Comparison of ENCODE assay signal across 11 mouse cellular contexts in the genomic region with DNA sequence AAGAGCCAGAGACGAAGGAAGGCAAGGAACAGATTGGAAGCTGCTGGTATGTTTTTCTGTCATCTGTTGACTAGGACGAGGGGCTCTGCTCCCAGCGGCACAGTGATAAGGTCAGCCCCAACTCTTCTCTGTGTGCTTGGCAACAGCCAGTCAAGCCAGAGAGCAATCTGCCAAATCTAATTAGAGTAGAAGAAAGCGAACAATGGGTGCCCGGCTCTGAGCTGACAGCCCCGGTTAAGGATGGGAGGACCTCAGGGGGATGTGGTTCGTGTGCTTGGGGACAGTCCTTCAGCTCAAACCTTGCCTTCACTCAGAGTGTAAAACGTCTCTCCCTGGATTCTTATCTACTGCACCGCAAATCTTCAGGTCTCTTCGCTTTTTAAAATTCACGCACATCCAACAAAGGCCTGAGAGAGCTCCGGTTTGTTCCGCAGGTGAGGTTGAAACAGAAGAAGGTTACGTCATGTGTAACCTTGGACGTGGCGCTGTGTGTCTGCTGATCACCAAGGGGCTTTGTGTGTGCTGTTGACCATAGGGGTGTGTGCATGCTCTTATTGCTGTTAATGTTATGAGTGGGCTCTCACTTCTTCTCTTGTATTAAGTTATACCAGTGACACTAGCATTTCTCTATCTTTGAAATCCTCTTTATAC. TPM values are rescaled to one million over a fixed set of nuclear protein-coding genes. Genes with fewer than 3 reads are reported as not detected.
DNase-seq lines count a peak whose midpoint lies in the region; ATAC-seq and TF ChIP-seq lines count a peak whose summit lies in the region.
"Had no signal": no experiment of that assay in that cellular context is flagged by ENCODE, and none has a peak within 500 bp of the region (broad histone marks: within the 10 kb centered on the region; RNA-seq: fewer than 3 reads in every experiment).

No protein-coding gene starts in this region.

- intact Hi-C loops in heart, postnatal 36 days (cut with DNase I), result no loop called here

- no peak for ATAC-seq in heart, postnatal 0 days (ENCODE audit: insufficient read depth, low read depth)
- ATAC-seq in neural tube, embryonic 12.5 days (ENCODE audit: low FRiP score, low read depth), result peak; percentile 69
- ATAC-seq: Patski had no signal

- H3K27ac ChIP-seq in heart, postnatal 0 days (ENCODE audit: low read depth), result peak overlapping the region; percentile 67
- H3K27ac ChIP-seq in hindbrain, embryonic 10.5 days, result peak overlapping the region; percentile 95
- peak overlapping the region; percentile 74 for H3K27ac ChIP-seq in neural tube, embryonic 12.5 days
- H3K27ac ChIP-seq: limb, embryonic 12.5 days had no signal

- peaks cover 19% of the 10 kb centered on the region for H3K4me1 ChIP-seq in heart, postnatal 0 days (ENCODE audit: control insufficient read depth, insufficient read depth)
- peaks cover 91% of the 10 kb centered on the region for H3K4me1 ChIP-seq in hindbrain, embryonic 10.5 days (replicated peaks)
- peaks cover 49% of the 10 kb centered on the region for H3K4me1 ChIP-seq in neural tube, embryonic 12.5 days

- no peak for DNase-seq in heart, postnatal 0 days (ENCODE audit: low spot score)
- DNase-seq in heart, postnatal 36 days, result no peak
- DNase-seq in embryo, embryonic 10.5 days (ENCODE audit: low spot score), result peak; percentile 83
- peak; percentile 80 for DNase-seq in hindbrain, embryonic 10.5 days (ENCODE audit: low spot score)
- no peak for DNase-seq in kidney, postnatal 10 days
- DNase-seq in left cerebral cortex, adult 11 months (ENCODE audit: low spot score), result no peak
- no peak for DNase-seq in ovary, postnatal 10 days (ENCODE audit: low spot score)

- TF ChIP-seq EP300 in heart, postnatal 0 days (IDR thresholded peaks at IDR 0.05; ENCODE audit: low read depth), result no peak

- no peaks in the 10 kb centered on the region for H3K36me3 ChIP-seq in heart, postnatal 0 days (replicated peaks; ENCODE audit: control insufficient read depth, insufficient read depth, low read length)
- peaks cover under 1% of the 10 kb centered on the region; the same call in 1 of the 2 replicates for H3K36me3 ChIP-seq in hindbrain, embryonic 10.5 days
- no peaks in the 10 kb centered on the region for H3K36me3 ChIP-seq in neural tube, embryonic 12.5 days
- H3K36me3 ChIP-seq: limb, embryonic 12.5 days had no signal

- no peaks in the 10 kb centered on the region for H3K27me3 ChIP-seq in heart, postnatal 0 days (ENCODE audit: control insufficient read depth, insufficient read depth, low read length)
- no peaks in the 10 kb centered on the region for H3K27me3 ChIP-seq in hindbrain, embryonic 10.5 days (ENCODE audit: insufficient read depth, poor library complexity, severe bottlenecking)
- no peaks in the 10 kb centered on the region for H3K27me3 ChIP-seq in neural tube, embryonic 12.5 days (replicated peaks)
- H3K27me3 ChIP-seq: limb, embryonic 12.5 days; Patski had no signal

- H3K4me3 ChIP-seq in heart, postnatal 0 days (ENCODE audit: low read depth, low read length), result peak overlapping the region; percentile 3; the same call in 1 of the 2 replicates
- H3K4me3 ChIP-seq in hindbrain, embryonic 10.5 days, result peak overlapping the region; percentile 59
- peak overlapping the region; percentile 31 for H3K4me3 ChIP-seq in neural tube, embryonic 12.5 days
- H3K4me3 ChIP-seq: limb, embryonic 12.5 days; megakaryocyte, embryonic 14.5 days had no signal

- TF ChIP-seq CTCF in heart, postnatal 0 days (IDR thresholded peaks at IDR 0.05; ENCODE audit: low read depth), result no peak

- H3K9me3 ChIP-seq in heart, postnatal 0 days (replicated peaks; ENCODE audit: control insufficient read depth, low read length), result no peaks in the 10 kb centered on the region
- H3K9me3 ChIP-seq in hindbrain, embryonic 10.5 days, result no peaks in the 10 kb centered on the region
- no peaks in the 10 kb centered on the region for H3K9me3 ChIP-seq in neural tube, embryonic 12.5 days
- H3K9me3 ChIP-seq: limb, embryonic 12.5 days; megakaryocyte, embryonic 14.5 days had no signal

- 35% methylated on average over 16 of the region's 16 CpGs for WGBS in heart, postnatal 0 days
- WGBS in hindbrain, embryonic 10.5 days, result 26% methylated on average over 16 of the region's 16 CpGs
- 22% methylated on average over 16 of the region's 16 CpGs for WGBS in neural tube, embryonic 12.5 days

- H3K4me2 ChIP-seq in heart, postnatal 0 days (ENCODE audit: low read depth, low read length), result peak overlapping the region; percentile 37
- peak overlapping the region; percentile 71 for H3K4me2 ChIP-seq in neural tube, embryonic 12.5 days (replicated peaks)
- H3K4me2 ChIP-seq: limb, embryonic 12.5 days had no signal

- H3K9ac ChIP-seq in heart, postnatal 0 days (replicated peaks; ENCODE audit: low read depth, low read length), result no peak overlapping the region
- peak overlapping the region; percentile 80 for H3K9ac ChIP-seq in neural tube, embryonic 12.5 days
- H3K9ac ChIP-seq: limb, embryonic 12.5 days had no signal

RNA-seq across cellular contexts. Expression of gene Tuba1a, which starts 30.1 kb away (rescaled TPM):
- total RNA-seq in heart, postnatal 0 days (2014; rRNA removed; ENCODE audit: low replicate concordance), result 1,016 and 1,136 TPM in 2 replicates
- polyA plus RNA-seq in heart, postnatal 0 days (2015; fragmentation: Nextera tagmentation; extraction: Ambion mirVana), result 404 and 408 TPM in 2 replicates
- total RNA-seq in heart, postnatal 36 days (2021), result 10 to 100 TPM; 73.0 to 74.5 TPM
- 4,838 and 8,764 TPM in 2 replicates for polyA plus RNA-seq in hindbrain, embryonic 10.5 days (2016; fragmentation: Nextera tagmentation; extraction: Ambion mirVana)
- polyA plus RNA-seq in neural tube, embryonic 12.5 days (2016; fragmentation: Nextera tagmentation; extraction: Ambion mirVana), result 10,701 and 10,796 TPM in 2 replicates

RNA-seq across cellular contexts. Expression of gene Gm49450, which starts 30.2 kb away (rescaled TPM):
- total RNA-seq in heart, postnatal 0 days (2014; rRNA removed; ENCODE audit: low replicate concordance), result 78.3 and 158 TPM in 2 replicates
- polyA plus RNA-seq in heart, postnatal 0 days (2015; fragmentation: Nextera tagmentation; extraction: Ambion mirVana), result not detected in 2 replicates
- total RNA-seq in heart, postnatal 36 days (2021), result not detected
- not detected in 2 replicates for polyA plus RNA-seq in hindbrain, embryonic 10.5 days (2016; fragmentation: Nextera tagmentation; extraction: Ambion mirVana)
- not detected in 2 replicates for polyA plus RNA-seq in neural tube, embryonic 12.5 days (2016; fragmentation: Nextera tagmentation; extraction: Ambion mirVana)
- polyA plus RNA-seq: limb, embryonic 12.5 days; Patski had no signal

RNA-seq across cellular contexts. Expression of gene Tuba1c, which starts 46.1 kb away (rescaled TPM):
- 309 and 399 TPM in 2 replicates for total RNA-seq in heart, postnatal 0 days (2014; rRNA removed; ENCODE audit: low replicate concordance)
- polyA plus RNA-seq in heart, postnatal 0 days (2015; fragmentation: Nextera tagmentation; extraction: Ambion mirVana), result 73.8 and 97.1 TPM in 2 replicates
- 10 to 100 TPM; 29.7 to 33.9 TPM for total RNA-seq in heart, postnatal 36 days (2021)
- polyA plus RNA-seq in hindbrain, embryonic 10.5 days (2016; fragmentation: Nextera tagmentation; extraction: Ambion mirVana), result 111 and 135 TPM in 2 replicates
- polyA plus RNA-seq in neural tube, embryonic 12.5 days (2016; fragmentation: Nextera tagmentation; extraction: Ambion mirVana), result 62.0 and 64.6 TPM in 2 replicates

RNA-seq across cellular contexts. Expression of gene Tuba1b, which starts 49.2 kb away (rescaled TPM):
- 2,330 and 2,912 TPM in 2 replicates for total RNA-seq in heart, postnatal 0 days (2014; rRNA removed; ENCODE audit: low replicate concordance)
- 608 and 611 TPM in 2 replicates for polyA plus RNA-seq in heart, postnatal 0 days (2015; fragmentation: Nextera tagmentation; extraction: Ambion mirVana)
- total RNA-seq in heart, postnatal 36 days (2021), result 100 to 1,000 TPM; 130 to 145 TPM
- 2,254 and 2,463 TPM in 2 replicates for polyA plus RNA-seq in hindbrain, embryonic 10.5 days (2016; fragmentation: Nextera tagmentation; extraction: Ambion mirVana)
- polyA plus RNA-seq in neural tube, embryonic 12.5 days (2016; fragmentation: Nextera tagmentation; extraction: Ambion mirVana), result 1,299 and 1,329 TPM in 2 replicates

Comparison
In these comparisons a context has a peak if more than half of its experiments do, and no peak if none do; other contexts are left out.
1. DNase-seq: peak in embryo, embryonic 10.5 days (single experiment) and hindbrain, embryonic 10.5 days (single experiment); none in heart, postnatal 0 days (single experiment), heart, postnatal 36 days (0 of 2), kidney, postnatal 10 days (single experiment), left cerebral cortex, adult 11 months (single experiment) and ovary, postnatal 10 days (single experiment).
2. H3K4me3 ChIP-seq: peak in every context shown above with its lines; median percentile 59 in hindbrain, embryonic 10.5 days; 31 in neural tube, embryonic 12.5 days; 3 in heart, postnatal 0 days.
3. RNA of gene Tuba1a, which starts 30.1 kb away (polyA plus RNA-seq): 10,701 to 10,796 TPM in neural tube, embryonic 12.5 days and 4,838 to 8,764 TPM in hindbrain, embryonic 10.5 days; 404 to 408 TPM in heart, postnatal 0 days; every median in the first group is over 10 times any median in the second.
4. Peak in every context shown above with its lines, with median percentiles within 50 percentile points of each other: H3K27ac ChIP-seq.